ENCODE assay signal across 31 mouse cellular contexts in the genomic region with DNA sequence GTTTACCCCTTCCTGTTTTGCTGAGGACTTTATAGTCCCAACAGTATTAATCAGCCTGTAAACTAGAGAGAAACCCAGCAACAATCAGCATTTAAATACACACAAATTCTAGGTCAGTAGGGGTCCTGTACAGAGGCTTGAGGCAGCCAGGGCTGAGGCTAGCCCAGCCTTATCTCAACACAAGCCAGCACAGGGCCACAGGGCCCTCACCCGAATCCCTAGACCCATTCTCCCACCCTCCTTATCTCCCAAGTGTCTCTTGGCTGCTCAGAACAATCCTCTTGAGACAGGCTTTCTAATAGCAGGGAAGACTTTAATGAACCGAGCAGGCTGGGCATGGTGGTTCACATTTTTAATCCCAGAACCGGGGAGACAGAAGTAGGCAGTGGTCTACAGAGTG. TPM values are rescaled to one million over a fixed set of nuclear protein-coding genes. Genes with fewer than 3 reads are reported as not detected.
DNase-seq lines count a peak whose midpoint lies in the region; ATAC-seq and TF ChIP-seq lines count a peak whose summit lies in the region.
"Had no signal": no experiment of that assay in that cellular context is flagged by ENCODE, and none has a peak within 500 bp of the region (broad histone marks: within the 10 kb centered on the region; RNA-seq: fewer than 3 reads in every experiment).

No protein-coding gene starts in this region.

- H3K36me3 ChIP-seq in kidney, embryonic 15.5 days: peaks cover 99% of the 10 kb centered on the region
- peaks cover 86% of the 10 kb centered on the region for H3K36me3 ChIP-seq in midbrain, postnatal 0 days (ENCODE audit: insufficient read depth, low read length)
- H3K36me3 ChIP-seq in midbrain, embryonic 14.5 days (ENCODE audit: control insufficient read depth, insufficient read depth, low read length): peaks cover 95% of the 10 kb centered on the region
- peaks cover 31% of the 10 kb centered on the region for H3K36me3 ChIP-seq in liver, embryonic 14.5 days (replicated peaks; ENCODE audit: control insufficient read depth, insufficient read depth, low read depth)

- no peak overlapping the region for H3K4me2 ChIP-seq in kidney, embryonic 15.5 days
- no peak overlapping the region for H3K4me2 ChIP-seq in midbrain, postnatal 0 days (ENCODE audit: low read depth, low read length, poor library complexity, severe bottlenecking)
- no peak overlapping the region for H3K4me2 ChIP-seq in midbrain, embryonic 14.5 days (ENCODE audit: low read length)
- H3K4me2 ChIP-seq in liver, embryonic 14.5 days (ENCODE audit: low read depth): no peak overlapping the region
- H3K4me2 ChIP-seq: embryonic facial prominence, embryonic 13.5 days; forebrain, embryonic 12.5 days; forebrain, embryonic 15.5 days; hindbrain, embryonic 12.5 days; hindbrain, embryonic 15.5 days had no signal

- 86% methylated on average over 3 of the region's 3 CpGs for WGBS in kidney, embryonic 15.5 days
- WGBS in midbrain, postnatal 0 days: 61% methylated on average over 3 of the region's 3 CpGs
- WGBS in midbrain, embryonic 14.5 days: 76% methylated on average over 3 of the region's 3 CpGs
- WGBS in liver, embryonic 14.5 days (ENCODE audit: insufficient replicate concordance): 27% methylated on average over 3 of the region's 3 CpGs

- H3K4me3 ChIP-seq in kidney, embryonic 15.5 days (replicated peaks): no peak overlapping the region
- H3K4me3 ChIP-seq in midbrain, postnatal 0 days (ENCODE audit: low read depth, low read length): no peak overlapping the region
- H3K4me3 ChIP-seq in midbrain, embryonic 14.5 days (replicated peaks; ENCODE audit: low read depth, low read length): no peak overlapping the region
- H3K4me3 ChIP-seq in liver, embryonic 14.5 days (ENCODE audit: insufficient read depth in 1 of 2, low read depth in 2 of 2, low read length in 2 of 2): no peak overlapping the region
- H3K4me3 ChIP-seq: embryonic facial prominence, embryonic 10.5 days; embryonic facial prominence, embryonic 13.5 days; erythroblast, embryonic 14.5 days; forebrain, embryonic 12.5 days; forebrain, embryonic 15.5 days; heart, adult 2 months; heart, embryonic 10.5 days; hindbrain, embryonic 12.5 days; hindbrain, embryonic 15.5 days had no signal

- 0 out of 2 replicates have a peak, but pooled peaks cover 7% of the 10 kb centered on the region for H3K4me1 ChIP-seq in kidney, embryonic 15.5 days
- H3K4me1 ChIP-seq in midbrain, postnatal 0 days (ENCODE audit: insufficient read depth, low read length): no peaks in the 10 kb centered on the region
- H3K4me1 ChIP-seq in midbrain, embryonic 14.5 days (ENCODE audit: control insufficient read depth, insufficient read depth, low read length): no peaks in the 10 kb centered on the region
- peaks cover 0 to 13% of the 10 kb centered on the region in 2 experiments; a peak in 3 of 4 replicates for H3K4me1 ChIP-seq in liver, embryonic 14.5 days (replicated peaks; ENCODE audit: control insufficient read depth in 2 of 2, insufficient read depth in 2 of 2, low read length in 1 of 2)
- H3K4me1 ChIP-seq: embryonic facial prominence, embryonic 13.5 days; forebrain, embryonic 15.5 days; hindbrain, embryonic 12.5 days; hindbrain, embryonic 15.5 days had no signal

- no peak overlapping the region for H3K9ac ChIP-seq in kidney, embryonic 15.5 days
- 0 out of 2 replicates have a peak overlapping the region, but pooled peaks have one; percentile 1 for H3K9ac ChIP-seq in midbrain, postnatal 0 days (replicated peaks; ENCODE audit: low read length, poor library complexity, severe bottlenecking)
- H3K9ac ChIP-seq in midbrain, embryonic 14.5 days (replicated peaks; ENCODE audit: low read length): no peak overlapping the region
- no peak overlapping the region for H3K9ac ChIP-seq in liver, embryonic 14.5 days (replicated peaks)
- H3K9ac ChIP-seq: embryonic facial prominence, embryonic 13.5 days; forebrain, embryonic 12.5 days; forebrain, embryonic 15.5 days; hindbrain, embryonic 12.5 days; hindbrain, embryonic 15.5 days had no signal

- H3K9me3 ChIP-seq in kidney, embryonic 15.5 days (replicated peaks): no peaks in the 10 kb centered on the region
- no peaks in the 10 kb centered on the region for H3K9me3 ChIP-seq in midbrain, postnatal 0 days (ENCODE audit: low read length)
- no peaks in the 10 kb centered on the region for H3K9me3 ChIP-seq in midbrain, embryonic 14.5 days (ENCODE audit: control insufficient read depth, low read length)
- no peaks in the 10 kb centered on the region for H3K9me3 ChIP-seq in liver, embryonic 14.5 days (ENCODE audit: control insufficient read depth, low read length)
- H3K9me3 ChIP-seq: embryonic facial prominence, embryonic 10.5 days; embryonic facial prominence, embryonic 13.5 days; forebrain, embryonic 12.5 days; forebrain, embryonic 15.5 days; G1E; heart, embryonic 10.5 days; hindbrain, embryonic 12.5 days; hindbrain, embryonic 15.5 days had no signal

- no peaks in the 10 kb centered on the region for H3K27me3 ChIP-seq in kidney, embryonic 15.5 days
- H3K27me3 ChIP-seq in midbrain, postnatal 0 days (ENCODE audit: insufficient read depth, low read length): no peaks in the 10 kb centered on the region
- no peaks in the 10 kb centered on the region for H3K27me3 ChIP-seq in midbrain, embryonic 14.5 days (ENCODE audit: control insufficient read depth, insufficient read depth, low read length)
- no peaks in the 10 kb centered on the region for H3K27me3 ChIP-seq in liver, embryonic 14.5 days (ENCODE audit: control insufficient read depth, insufficient read depth, low read length)
- H3K27me3 ChIP-seq: CH12.LX; embryonic facial prominence, embryonic 13.5 days; forebrain, embryonic 12.5 days; forebrain, embryonic 15.5 days; hindbrain, embryonic 12.5 days; hindbrain, embryonic 15.5 days; Patski had no signal

- 0 out of 2 replicates have a peak overlapping the region, but pooled peaks have one; percentile 22 for H3K27ac ChIP-seq in kidney, embryonic 15.5 days
- H3K27ac ChIP-seq in midbrain, postnatal 0 days (ENCODE audit: low read depth, low read length): no peak overlapping the region
- no peak overlapping the region for H3K27ac ChIP-seq in midbrain, embryonic 14.5 days (replicated peaks; ENCODE audit: low read depth, low read length)
- no peak overlapping the region for H3K27ac ChIP-seq in liver, embryonic 14.5 days
- H3K27ac ChIP-seq: embryonic facial prominence, embryonic 10.5 days; embryonic facial prominence, embryonic 13.5 days; forebrain, embryonic 12.5 days; forebrain, embryonic 15.5 days; heart, adult 2 months; heart, embryonic 10.5 days; hindbrain, embryonic 12.5 days; hindbrain, embryonic 15.5 days had no signal

- TF ChIP-seq EP300 in liver, embryonic 14.5 days (IDR thresholded peaks at IDR 0.05; ENCODE audit: low read depth): no peak

- ATAC-seq in kidney, embryonic 15.5 days (replicated peaks; ENCODE audit: low FRiP score): no peak
- no peak for ATAC-seq in midbrain, postnatal 0 days (ENCODE audit: low FRiP score)
- ATAC-seq in midbrain, embryonic 14.5 days (ENCODE audit: low FRiP score, low TSS enrichment): no peak
- peak; percentile 59; the same call in 1 of the 2 replicates for ATAC-seq in liver, embryonic 14.5 days (ENCODE audit: insufficient read depth)
- ATAC-seq: forebrain, embryonic 15.5 days; Patski had no signal

- DNase-seq in kidney, postnatal 10 days: no peak
- DNase-seq in midbrain, postnatal 0 days (ENCODE audit: low spot score): no peak
- DNase-seq in midbrain, embryonic 14.5 days: no peak
- DNase-seq in liver, embryonic 14.5 days (ENCODE audit: low read depth in 3 of 3, low spot score in 3 of 3): no peak
- DNase-seq in thymus, postnatal 14 days: no peak
- no peak for DNase-seq in frontal cortex, postnatal 36 days (ENCODE audit: low spot score in 2 of 2)
- DNase-seq: adrenal gland, adult 8-10 months; adrenal gland, postnatal 25 days; B cell, adult 2 months; cerebellum, adult 11-12 months; cerebellum, adult 8-10 months; cerebellum, postnatal 10 days; cerebellum, postnatal 36 days; embryo, embryonic 11 days; gastrocnemius, postnatal 10 days; gastrocnemius, postnatal 36 days; heart, adult 2 months had no signal

- TF ChIP-seq CTCF in midbrain, postnatal 0 days (IDR thresholded peaks at IDR 0.05): no peak
- no peak for TF ChIP-seq CTCF in liver, embryonic 14.5 days (IDR thresholded peaks at IDR 0.05; ENCODE audit: low read depth)

RNA-seq across cellular contexts. Expression of gene Acly, which starts 27.6 kb away (rescaled TPM):
- 151 and 175 TPM in 2 replicates for polyA plus RNA-seq in kidney, embryonic 15.5 days (2015; fragmentation: Nextera tagmentation; extraction: Ambion mirVana)
- 207 and 228 TPM in 2 replicates for total RNA-seq in midbrain, postnatal 0 days (2014; rRNA removed)
- 116 and 120 TPM in 2 replicates for polyA plus RNA-seq in midbrain, postnatal 0 days (2015; fragmentation: Nextera tagmentation; extraction: Ambion mirVana)
- polyA plus RNA-seq in midbrain, embryonic 14.5 days (2014; fragmentation: Nextera tagmentation; extraction: Ambion mirVana): 161 and 219 TPM in 2 replicates
- 35.5 and 45.9 TPM in 2 replicates for polyA plus RNA-seq in liver, embryonic 14.5 days (2012; rRNA removed)
- polyA plus RNA-seq in liver, embryonic 14.5 days (2014; fragmentation: Nextera tagmentation; extraction: Ambion mirVana): 68.2 and 76.7 TPM in 2 replicates

RNA-seq across cellular contexts. Expression of gene Klhl11, which starts 27.7 kb away (rescaled TPM):
- 8.4 and 10.0 TPM in 2 replicates for polyA plus RNA-seq in kidney, embryonic 15.5 days (2015; fragmentation: Nextera tagmentation; extraction: Ambion mirVana)
- 57.4 and 66.2 TPM in 2 replicates for total RNA-seq in midbrain, postnatal 0 days (2014; rRNA removed)
- 9.1 and 10.3 TPM in 2 replicates for polyA plus RNA-seq in midbrain, postnatal 0 days (2015; fragmentation: Nextera tagmentation; extraction: Ambion mirVana)
- 17.6 and 18.8 TPM in 2 replicates for polyA plus RNA-seq in midbrain, embryonic 14.5 days (2014; fragmentation: Nextera tagmentation; extraction: Ambion mirVana)
- 0.90 and 1.2 TPM in 2 replicates for polyA plus RNA-seq in liver, embryonic 14.5 days (2012; rRNA removed)
- polyA plus RNA-seq in liver, embryonic 14.5 days (2014; fragmentation: Nextera tagmentation; extraction: Ambion mirVana): 1.8 and 2.2 TPM in 2 replicates

RNA-seq across cellular contexts. Expression of gene Ttc25, which starts 45.2 kb away (rescaled TPM):
- 0.99 and 1.1 TPM in 2 replicates for polyA plus RNA-seq in kidney, embryonic 15.5 days (2015; fragmentation: Nextera tagmentation; extraction: Ambion mirVana)
- total RNA-seq in midbrain, postnatal 0 days (2014; rRNA removed): 0.33 and 0.71 TPM in 2 replicates
- polyA plus RNA-seq in midbrain, postnatal 0 days (2015; fragmentation: Nextera tagmentation; extraction: Ambion mirVana): 0.96 and 1.4 TPM in 2 replicates
- 1.9 and 2.5 TPM in 2 replicates for polyA plus RNA-seq in midbrain, embryonic 14.5 days (2014; fragmentation: Nextera tagmentation; extraction: Ambion mirVana)
- 0.01 and 0.03 TPM in 2 replicates for polyA plus RNA-seq in liver, embryonic 14.5 days (2012; rRNA removed)
- polyA plus RNA-seq in liver, embryonic 14.5 days (2014; fragmentation: Nextera tagmentation; extraction: Ambion mirVana): 0.13 and 0.19 TPM in 2 replicates
- total RNA-seq: hematopoietic stem cell, adult 5-6 weeks had no signal
- polyA plus RNA-seq: erythroblast, embryonic 14.5 days had no signal

RNA-seq across cellular contexts. Expression of gene Klhl10, which starts 58.5 kb away (rescaled TPM):
- 0.44 and 0.54 TPM in 2 replicates for polyA plus RNA-seq in kidney, embryonic 15.5 days (2015; fragmentation: Nextera tagmentation; extraction: Ambion mirVana)
- total RNA-seq in midbrain, postnatal 0 days (2014; rRNA removed): 0.22 and 0.61 TPM in 2 replicates
- 0.45 and 0.65 TPM in 2 replicates for polyA plus RNA-seq in midbrain, postnatal 0 days (2015; fragmentation: Nextera tagmentation; extraction: Ambion mirVana)
- 0.55 and 0.82 TPM in 2 replicates for polyA plus RNA-seq in midbrain, embryonic 14.5 days (2014; fragmentation: Nextera tagmentation; extraction: Ambion mirVana)
- 0.08 and 0.16 TPM in 2 replicates for polyA plus RNA-seq in liver, embryonic 14.5 days (2012; rRNA removed)
- polyA plus RNA-seq in liver, embryonic 14.5 days (2014; fragmentation: Nextera tagmentation; extraction: Ambion mirVana): 0.11 and 0.15 TPM in 2 replicates
- total RNA-seq: granulocyte monocyte progenitor cell, adult 5-6 weeks had no signal
- polyA plus RNA-seq: erythroblast, embryonic 14.5 days; G1E had no signal

RNA-seq across cellular contexts. Expression of gene Nt5c3b, which starts 58.6 kb away (rescaled TPM):
- 119 and 121 TPM in 2 replicates for polyA plus RNA-seq in kidney, embryonic 15.5 days (2015; fragmentation: Nextera tagmentation; extraction: Ambion mirVana)
- 57.2 and 58.5 TPM in 2 replicates for total RNA-seq in midbrain, postnatal 0 days (2014; rRNA removed)
- polyA plus RNA-seq in midbrain, postnatal 0 days (2015; fragmentation: Nextera tagmentation; extraction: Ambion mirVana): 111 and 113 TPM in 2 replicates
- 84.9 and 100 TPM in 2 replicates for polyA plus RNA-seq in midbrain, embryonic 14.5 days (2014; fragmentation: Nextera tagmentation; extraction: Ambion mirVana)
- 10.2 and 13.0 TPM in 2 replicates for polyA plus RNA-seq in liver, embryonic 14.5 days (2012; rRNA removed)
- polyA plus RNA-seq in liver, embryonic 14.5 days (2014; fragmentation: Nextera tagmentation; extraction: Ambion mirVana): 15.5 and 16.3 TPM in 2 replicates
